Mouse (Mus musculus): Measurements from ENCODE around the gene Txnl4b.

- no peak for TF ChIP-seq POLR2A (IDR thresholded peaks at IDR 0.05; ENCODE audit: extremely low read depth, insufficient read depth, low read length)
- no peak for TF ChIP-seq CTCF (IDR thresholded peaks at IDR 0.05; ENCODE audit: extremely low read depth, insufficient read depth, low read length)
These were observed 22.8 kb upstream of the Txnl4b start for GRCm38 (mm10) chr8:109542748-109543519.
